Mouse (Mus musculus) forebrain, embryonic 12.5 days (tissue): ENCODE results near the gene Scap. TPM values are rescaled to one million over a fixed set of nuclear protein-coding genes. Genes with fewer than 3 reads are reported as not detected.
"Not testable (repeated sequence)": the region's sequence is repeated elsewhere in the genome, so short reads cannot be mapped to it uniquely, and the experiment has no call there.

Experiments used
- ATAC-seq: fragments of 200-750 bp; cut with Nextera tagmentation; 2 replicates; pipeline ENCODE4 v1.8.0; 2017; ENCODE audit warnings: moderate TSS enrichment; ENCODE audit not compliant: low FRiP score
- H3K27ac ChIP-seq: fragments of 300-500 bp; sonication (generic); 2 replicates; pipeline ENCODE4 v1.5.1; 2016; ENCODE audit warnings: mild to moderate bottlenecking
- H3K27me3 ChIP-seq: fragments of 300-500 bp; sonication (generic); 2 replicates; pipeline ENCODE4 v1.6.1; 2016; ENCODE audit warnings: mild to moderate bottlenecking
- H3K36me3 ChIP-seq: fragments of 300-500 bp; sonication (generic); replicated peaks from 2 replicates; pipeline ENCODE4 v1.6.1; 2016; ENCODE audit warnings: mild to moderate bottlenecking
- H3K4me1 ChIP-seq: fragments of 300-500 bp; sonication (generic); 2 replicates; pipeline ENCODE4 v1.6.1; 2016
- H3K4me2 ChIP-seq: fragments of 300-500 bp; sonication (generic); 2 replicates; pipeline ENCODE4 v1.6.1; 2016; ENCODE audit warnings: mild to moderate bottlenecking, moderate library complexity
- H3K4me3 ChIP-seq: fragments of 300-500 bp; sonication (generic); replicated peaks from 2 replicates; pipeline ENCODE4 v1.5.1; 2016; ENCODE audit warnings: mild to moderate bottlenecking
- H3K9ac ChIP-seq: fragments of 300-500 bp; sonication (generic); 2 replicates; pipeline ENCODE4 v1.6.1; 2016; ENCODE audit warnings: mild to moderate bottlenecking
- H3K9me3 ChIP-seq: fragments of 300-500 bp; sonication (generic); 2 replicates; pipeline ENCODE4 v1.6.1; 2016
- WGBS: fragments of 180-500 bp; shearing (Covaris S2); methylation state at CpG from one replicate; pipeline ENCODE4 v1.1.7; 2016; 5-methylcytosine and 5-hydroxymethylcytosine counted together
- polyA plus RNA-seq: library from polyadenylated mRNA; unstranded; fragments of >200 nt; fragmentation: Nextera tagmentation; extraction: Ambion mirVana; gene quantifications from 2 replicates; pipeline ENCODE4 v1.2.1, GENCODE M21; 2016

Gene Scap
- polyA plus RNA-seq, 1 experiment from 2014 or later: 41.9 TPM

DNA sequence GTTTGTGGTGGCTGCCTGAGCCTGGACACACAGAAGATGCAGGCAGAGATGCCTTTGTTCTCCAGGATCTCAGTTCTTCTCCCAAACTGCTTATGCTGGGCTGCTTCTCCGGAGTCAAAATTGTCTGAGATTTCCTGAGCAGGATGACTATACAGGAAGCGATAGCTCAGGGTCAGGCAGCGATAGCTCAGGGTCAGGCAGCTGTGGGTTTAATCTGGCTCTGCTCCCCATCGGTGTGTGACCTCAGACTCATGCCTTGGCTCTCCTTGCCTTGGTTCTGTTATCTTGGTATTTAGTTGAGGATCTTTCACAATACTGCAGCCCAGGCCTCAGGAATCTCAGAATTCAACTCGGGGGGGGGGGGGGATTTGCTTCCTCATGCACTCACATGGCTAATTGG lies 33.7 kb downstream of the Scap start:
- 78% methylated on average over 5 of the region's 5 CpGs for WGBS
- Histone ChIP-seq H3K27ac (no peak overlapping the region), H3K9ac (no peak overlapping the region), H3K36me3 (peaks cover 27% of the 10 kb centered on the region), H3K4me3 (no peak overlapping the region), H3K27me3 (no peaks in the 10 kb centered on the region), H3K4me1 (peaks cover 4% of the 10 kb centered on the region; the same call in 1 of the 2 replicates), H3K9me3 (no peaks in the 10 kb centered on the region), H3K4me2 (no peak overlapping the region)
- ATAC-seq: no peak

DNA sequence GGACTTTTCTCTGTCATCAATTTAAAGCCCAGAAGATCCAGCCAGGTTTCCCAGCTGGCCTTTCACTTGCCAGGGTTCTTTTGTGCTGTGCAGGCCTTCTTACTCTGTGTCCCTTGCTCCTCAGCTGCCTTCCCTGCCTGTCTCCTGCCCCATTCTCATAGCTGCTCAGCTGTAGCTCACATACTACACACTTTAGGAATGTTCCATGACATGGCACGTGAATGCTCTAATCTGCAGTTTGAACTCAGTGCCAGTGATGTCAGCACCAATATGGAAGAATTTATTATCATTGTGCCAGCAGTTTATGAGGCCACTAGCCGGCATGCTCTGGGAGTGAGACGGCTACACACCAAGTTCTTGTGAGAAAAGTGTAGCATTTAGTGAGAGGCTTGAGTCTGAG lies 36.8 kb downstream of the Scap start:
- Histone ChIP-seq H3K36me3 (peaks cover 33% of the 10 kb centered on the region), H3K27ac (no peak overlapping the region), H3K9me3 (no peaks in the 10 kb centered on the region), H3K4me1 (peaks cover 4% of the 10 kb centered on the region; the same call in 1 of the 2 replicates), H3K4me3 (no peak overlapping the region), H3K9ac (no peak overlapping the region), H3K4me2 (no peak overlapping the region), H3K27me3 (no peaks in the 10 kb centered on the region)
- WGBS: 92% methylated on average over 3 of the region's 3 CpGs
- no peak for ATAC-seq

DNA sequence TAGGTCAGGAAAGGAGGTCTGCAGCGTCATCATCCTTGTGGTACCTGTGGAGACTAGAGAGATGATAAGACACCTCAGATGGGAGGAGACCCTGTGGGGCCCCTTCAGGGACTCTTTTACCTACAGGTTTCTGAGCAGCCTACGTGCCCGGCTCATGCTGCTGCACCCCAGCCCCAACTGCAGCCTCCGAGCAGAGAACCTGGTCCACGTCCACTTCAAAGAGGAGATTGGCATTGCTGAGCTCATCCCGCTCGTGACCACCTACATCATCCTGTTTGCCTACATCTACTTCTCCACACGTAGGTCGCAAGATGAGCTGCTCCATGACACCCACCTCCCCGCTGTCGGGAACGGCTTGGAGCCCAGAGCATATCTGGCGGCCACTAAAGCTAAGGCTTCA lies 40.8 kb downstream of the Scap start:
- Histone ChIP-seq H3K27me3 (no peaks in the 10 kb centered on the region), H3K4me1 (no peaks in the 10 kb centered on the region), H3K9me3 (no peaks in the 10 kb centered on the region), H3K4me2 (no peak overlapping the region), H3K27ac (no peak overlapping the region), H3K4me3 (no peak overlapping the region), H3K36me3 (peaks cover 64% of the 10 kb centered on the region), H3K9ac (no peak overlapping the region)
- no peak for ATAC-seq
- WGBS: 98% methylated on average over 13 of the region's 13 CpGs

DNA sequence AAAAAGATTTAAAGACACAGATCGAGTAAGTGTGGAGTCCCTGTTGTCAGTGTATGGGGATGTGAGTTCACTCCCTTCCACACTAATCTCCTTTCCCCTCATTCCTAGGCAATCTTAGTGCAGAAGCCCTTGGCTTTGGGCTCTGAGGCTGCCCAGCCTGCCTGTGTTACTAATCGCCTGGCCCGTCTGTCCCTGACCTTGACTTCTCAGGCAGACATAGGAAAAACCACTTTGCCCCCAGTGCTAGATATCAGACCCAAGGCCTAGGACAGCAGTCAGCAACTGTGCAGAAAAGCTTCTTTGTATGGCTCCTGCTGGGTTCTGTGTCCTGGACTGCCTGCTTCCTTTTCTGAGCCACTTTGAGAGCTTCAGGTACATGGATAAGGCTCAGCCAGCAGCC lies 42.6 kb downstream of the Scap start:
- Histone ChIP-seq H3K27me3 (no peaks in the 10 kb centered on the region), H3K27ac (no peak overlapping the region), H3K9ac (no peak overlapping the region), H3K4me2 (no peak overlapping the region), H3K4me1 (no peaks in the 10 kb centered on the region), H3K36me3 (peaks cover 78% of the 10 kb centered on the region), H3K9me3 (no peaks in the 10 kb centered on the region), H3K4me3 (no peak overlapping the region)
- ATAC-seq: no peak
- WGBS: 93% methylated on average over 3 of the region's 3 CpGs

DNA sequence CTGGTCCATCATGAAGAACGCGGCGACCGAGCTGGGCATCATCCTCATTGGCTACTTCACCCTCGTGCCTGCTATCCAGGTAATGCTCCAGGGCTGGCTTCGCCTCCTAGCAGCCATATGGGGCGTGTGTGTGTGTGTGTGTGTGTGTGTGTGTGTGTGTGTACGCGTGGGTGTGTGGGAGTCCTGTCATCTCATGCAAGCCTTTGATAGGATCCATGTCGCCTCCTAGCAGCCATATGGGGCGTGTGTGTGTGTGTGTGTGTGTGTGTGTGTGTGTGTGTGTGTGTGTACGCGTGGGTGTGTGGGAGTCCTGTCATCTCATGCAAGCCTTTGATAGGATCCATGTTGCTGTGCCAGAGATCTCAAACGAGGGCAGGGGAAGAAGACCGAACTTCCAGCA lies 44.6 kb downstream of the Scap start:
- H3K27ac ChIP-seq, ATAC-seq, H3K27me3 ChIP-seq, H3K4me2 ChIP-seq, H3K4me3 ChIP-seq, H3K4me1 ChIP-seq, H3K9me3 ChIP-seq, H3K9ac ChIP-seq: not testable (repeated sequence)
- 94% methylated on average over 13 of the region's 15 CpGs for WGBS
- peaks cover 88% of the 10 kb centered on the region for H3K36me3 ChIP-seq

GRCm38 (mm10) chr9:110379361-110379760 lies 46.3 kb downstream of the Scap start:
- Histone ChIP-seq H3K4me1 (no peaks in the 10 kb centered on the region), H3K27me3 (no peaks in the 10 kb centered on the region), H3K9ac (no peak overlapping the region), H3K4me2 (no peak overlapping the region), H3K4me3 (no peak overlapping the region), H3K9me3 (no peaks in the 10 kb centered on the region), H3K27ac (no peak overlapping the region), H3K36me3 (peaks cover 87% of the 10 kb centered on the region)
- 95% methylated on average over 8 of the region's 8 CpGs for WGBS
- ATAC-seq: no peak

DNA sequence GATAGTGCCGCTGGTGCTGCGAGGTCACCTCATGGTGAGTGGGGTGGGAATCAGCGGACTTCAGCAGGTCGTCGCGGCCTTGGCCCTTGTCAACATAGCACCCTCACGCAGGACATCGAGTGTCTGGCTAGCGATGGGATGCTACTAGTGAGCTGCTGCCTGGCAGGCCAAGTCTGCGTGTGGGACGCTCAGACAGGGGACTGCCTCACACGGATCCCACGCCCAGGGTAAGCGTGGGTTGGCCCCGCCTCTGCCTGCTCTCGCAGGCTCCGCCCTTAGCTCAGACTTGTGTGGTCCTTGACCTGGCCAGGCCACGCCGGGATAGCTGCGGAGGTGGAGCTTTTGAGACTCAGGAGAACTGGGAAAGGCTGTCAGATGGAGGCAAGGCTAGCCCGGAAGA lies 47.6 kb downstream of the Scap start:
- H3K4me3 ChIP-seq: no peak overlapping the region
- H3K27ac ChIP-seq: no peak overlapping the region
- ATAC-seq: no peak
- H3K4me1 ChIP-seq: no peaks in the 10 kb centered on the region
- no peaks in the 10 kb centered on the region for H3K9me3 ChIP-seq
- H3K36me3 ChIP-seq: peaks cover 92% of the 10 kb centered on the region
- 40% methylated on average over 21 of the region's 21 CpGs for WGBS
- no peaks in the 10 kb centered on the region for H3K27me3 ChIP-seq
- no peak overlapping the region for H3K4me2 ChIP-seq
- H3K9ac ChIP-seq: no peak overlapping the region

DNA sequence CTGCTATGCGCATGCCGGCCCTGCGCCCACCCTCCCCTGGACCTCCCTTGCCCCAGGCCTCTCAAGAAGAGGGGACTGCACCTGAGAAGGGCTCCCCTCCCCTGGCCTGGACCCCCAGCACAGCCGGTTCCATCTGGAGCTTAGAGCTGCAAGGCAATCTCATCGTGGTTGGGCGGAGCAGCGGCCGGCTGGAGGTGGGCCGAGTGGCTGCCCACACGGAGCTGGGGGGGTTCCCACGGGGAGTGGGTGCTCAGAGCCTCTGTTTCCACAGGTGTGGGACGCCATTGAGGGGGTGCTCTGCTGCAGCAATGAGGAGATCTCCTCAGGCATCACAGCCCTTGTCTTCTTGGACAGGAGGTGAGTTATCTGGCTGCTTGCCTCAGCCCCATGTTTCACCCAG lies 48.2 kb downstream of the Scap start:
- 81% methylated on average over 10 of the region's 12 CpGs for WGBS
- H3K4me3 ChIP-seq: no peak overlapping the region
- H3K27me3 ChIP-seq: no peaks in the 10 kb centered on the region
- H3K9ac ChIP-seq: no peak overlapping the region
- no peak for ATAC-seq
- H3K4me1 ChIP-seq: no peaks in the 10 kb centered on the region
- H3K4me2 ChIP-seq: no peak overlapping the region
- peaks cover 95% of the 10 kb centered on the region for H3K36me3 ChIP-seq
- H3K9me3 ChIP-seq: no peaks in the 10 kb centered on the region
- H3K27ac ChIP-seq: no peak overlapping the region

GRCm38 (mm10) chr9:110384369-110384929 lies 51.4 kb downstream of the Scap start:
- Histone ChIP-seq H3K27ac (no peak overlapping the region), H3K27me3 (no peaks in the 10 kb centered on the region), H3K36me3 (peaks cover 96% of the 10 kb centered on the region), H3K4me2 (no peak overlapping the region), H3K9me3 (no peaks in the 10 kb centered on the region), H3K4me3 (no peak overlapping the region), H3K4me1 (no peaks in the 10 kb centered on the region), H3K9ac (no peak overlapping the region)
- ATAC-seq: no peak
- 87% methylated on average over 7 of the region's 7 CpGs for WGBS

GRCm38 (mm10) chr9:110388011-110388410 lies 54.9 kb downstream of the Scap start:
- Histone ChIP-seq H3K4me1 (no peaks in the 10 kb centered on the region), H3K4me3 (no peak overlapping the region), H3K27me3 (no peaks in the 10 kb centered on the region), H3K36me3 (peaks cover 100% of the 10 kb centered on the region), H3K9me3 (no peaks in the 10 kb centered on the region), H3K4me2 (no peak overlapping the region), H3K27ac (no peak overlapping the region), H3K9ac (no peak overlapping the region)
- no peak for ATAC-seq
- WGBS: 93% methylated on average over 7 of the region's 7 CpGs

DNA sequence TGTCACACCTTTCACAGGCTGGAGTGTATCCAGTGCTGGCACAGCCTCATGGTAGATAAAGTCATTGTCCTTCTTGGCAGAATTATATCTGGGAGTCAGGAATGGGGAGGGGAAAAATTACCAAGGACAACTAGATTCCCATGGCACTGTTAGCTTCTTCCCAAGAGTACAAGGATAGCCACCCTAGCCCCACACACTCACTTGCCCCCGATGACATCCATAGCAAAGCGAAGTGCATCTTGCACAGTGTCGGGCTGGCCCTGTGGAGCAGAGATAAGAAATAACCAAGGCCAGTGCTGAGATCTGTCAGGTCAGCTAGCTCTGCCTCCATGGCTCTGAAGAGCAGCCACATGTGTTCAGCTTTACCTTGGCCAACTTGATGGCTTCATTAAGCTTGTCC lies 57.8 kb downstream of the Scap start:
- H3K36me3 ChIP-seq: peaks cover 93% of the 10 kb centered on the region
- no peak overlapping the region for H3K27ac ChIP-seq
- 97% methylated on average over 3 of the region's 3 CpGs for WGBS
- H3K4me3 ChIP-seq: no peak overlapping the region
- H3K27me3 ChIP-seq: no peaks in the 10 kb centered on the region
- no peak overlapping the region for H3K4me2 ChIP-seq
- H3K4me1 ChIP-seq: no peaks in the 10 kb centered on the region
- H3K9me3 ChIP-seq: no peaks in the 10 kb centered on the region
- H3K9ac ChIP-seq: no peak overlapping the region
- no peak for ATAC-seq

- Histone ChIP-seq H3K27me3 (no peaks in the 10 kb centered on the region), H3K9ac (no peak overlapping the region), H3K27ac (no peak overlapping the region), H3K36me3 (peaks cover 76% of the 10 kb centered on the region), H3K4me2 (no peak overlapping the region), H3K9me3 (no peaks in the 10 kb centered on the region), H3K4me3 (no peak overlapping the region), H3K4me1 (no peaks in the 10 kb centered on the region)
- no peak for ATAC-seq
- WGBS: 95% methylated on average over 4 of the region's 4 CpGs
Measured at GRCm38 (mm10) chr9:110393295-110393694, 60.2 kb downstream of the Scap start.

DNA sequence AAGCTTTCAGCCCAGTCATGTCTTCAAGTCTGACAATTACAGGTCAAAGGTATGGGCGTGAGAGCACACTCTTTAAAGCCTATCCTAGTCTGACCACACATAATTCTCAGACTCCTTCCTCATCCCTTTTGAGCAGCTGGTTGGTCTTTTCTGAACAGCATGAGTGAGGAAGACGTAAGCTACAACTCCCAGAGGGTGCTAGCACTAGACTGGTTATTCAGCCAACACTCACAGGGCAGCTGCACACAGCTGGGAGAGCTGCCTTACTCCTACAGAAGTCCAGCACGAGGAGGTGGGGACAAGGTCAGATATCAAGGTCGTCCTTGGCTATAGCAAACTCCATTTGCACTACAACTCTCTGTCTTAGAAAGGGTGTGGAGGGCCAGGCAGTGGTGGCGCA lies 67.6 kb downstream of the Scap start:
- H3K9ac ChIP-seq: no peak overlapping the region
- 90% methylated on average over 5 of the region's 5 CpGs for WGBS
- H3K4me3 ChIP-seq: no peak overlapping the region
- no peak for ATAC-seq
- H3K4me2 ChIP-seq: no peak overlapping the region
- no peaks in the 10 kb centered on the region for H3K27me3 ChIP-seq
- H3K9me3 ChIP-seq: no peaks in the 10 kb centered on the region
- H3K4me1 ChIP-seq: 0 out of 2 replicates have a peak, but pooled peaks cover 2% of the 10 kb centered on the region
- H3K36me3 ChIP-seq: peaks cover 15% of the 10 kb centered on the region
- no peak overlapping the region for H3K27ac ChIP-seq
